Mouse (Mus musculus) heart, embryonic 10.5 days (tissue): Measurements from ENCODE around the gene Olfr547. TPM values are rescaled to one million over a fixed set of nuclear protein-coding genes. Genes with fewer than 3 reads are reported as not detected.

Experiments
- DNase-seq: peaks from one replicate; pipeline ENCODE4 v3.0.0-alpha.2; 2017; ENCODE audit warnings: low spot score
- H3K27ac ChIP-seq: fragments of 300-500 bp; sonication (generic); 2 replicates; pipeline ENCODE4 v1.5.1; 2016; ENCODE audit warnings: mild to moderate bottlenecking
- H3K27me3 ChIP-seq: fragments of 300-500 bp; sonication (generic); 2 replicates; pipeline ENCODE4 v1.6.1; 2016; ENCODE audit warnings: mild to moderate bottlenecking; ENCODE audit not compliant: poor library complexity, insufficient read depth, severe bottlenecking
- H3K36me3 ChIP-seq: fragments of 300-500 bp; sonication (generic); 2 replicates; pipeline ENCODE4 v1.6.1; 2016; ENCODE audit warnings: mild to moderate bottlenecking, moderate library complexity
- H3K4me1 ChIP-seq: fragments of 300-500 bp; sonication (generic); 2 replicates; pipeline ENCODE4 v1.6.1; 2016; ENCODE audit warnings: mild to moderate bottlenecking
- H3K4me3 ChIP-seq: fragments of 300-500 bp; sonication (generic); 2 replicates; pipeline ENCODE4 v1.5.1; 2016; ENCODE audit warnings: mild to moderate bottlenecking, moderate library complexity
- H3K9me3 ChIP-seq: fragments of 300-500 bp; sonication (generic); 2 replicates; pipeline ENCODE4 v1.6.1; 2016; ENCODE audit warnings: mild to moderate bottlenecking, moderate library complexity
- WGBS: fragments of 180-500 bp; shearing (Covaris S2); methylation state at CpG from one replicate; pipeline ENCODE4 v1.1.7; 2016; 5-methylcytosine and 5-hydroxymethylcytosine counted together
- polyA plus RNA-seq: library from polyadenylated mRNA; unstranded; fragments of >200 nt; fragmentation: Nextera tagmentation; extraction: Ambion mirVana; gene quantifications from 2 replicates; pipeline ENCODE4 v1.2.1, GENCODE M21; 2016

The Olfr547 gene
- polyA plus RNA-seq, 1 experiment from 2014 or later: not detected

DNA sequence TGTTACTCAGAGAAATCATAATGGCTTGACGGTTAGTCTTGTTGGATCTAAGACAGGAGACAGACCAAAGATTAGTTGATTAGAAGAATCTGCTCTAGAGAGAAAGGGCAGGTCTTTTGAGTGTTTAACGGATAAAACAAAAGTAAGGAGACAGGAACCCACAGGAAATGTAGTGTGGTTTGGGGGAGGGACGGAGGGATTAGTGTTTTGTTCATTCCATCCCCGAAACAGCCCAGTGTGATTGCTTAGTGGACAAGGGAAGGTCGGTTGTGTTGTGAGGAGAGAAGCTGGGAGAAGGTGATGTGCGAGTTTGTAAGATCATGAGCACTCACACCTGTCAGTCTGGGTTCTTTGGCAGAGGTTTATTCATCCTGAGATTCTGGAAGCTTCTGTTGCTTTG is 41.4 kb downstream of the Olfr547 start:
- no peak for DNase-seq
- Histone ChIP-seq H3K4me3 (no peak overlapping the region), H3K9me3 (no peaks in the 10 kb centered on the region), H3K27me3 (no peaks in the 10 kb centered on the region), H3K27ac (no peak overlapping the region), H3K4me1 (no peaks in the 10 kb centered on the region), H3K36me3 (no peaks in the 10 kb centered on the region)
- WGBS: 61% methylated on average over 6 of the region's 6 CpGs

Other genes starting within 250 kb of the Olfr547 start
- gene Rrm1, start 93.1 kb upstream of the Olfr547 start, polyA plus RNA-seq: 190 and 198 TPM in 2 replicates
- 0.19 and 0.22 TPM in 2 replicates for gene Olfr543, start 53.1 kb upstream of the Olfr547 start, polyA plus RNA-seq
- gene Olfr544, start 46.4 kb upstream of the Olfr547 start, polyA plus RNA-seq: 0.04 TPM in 2 replicates
- gene Olfr545, start 35.2 kb upstream of the Olfr547 start, polyA plus RNA-seq: 0.11 TPM in 1 of 2 replicates, not detected in the other
- gene Olfr548-ps1, start 6.1 kb downstream of the Olfr547 start, polyA plus RNA-seq: not detected in 2 replicates
- gene Olfr549, start 15.1 kb downstream of the Olfr547 start, polyA plus RNA-seq: not detected in 2 replicates
- 0.47 and 0.65 TPM in 2 replicates for gene Trim21, start 30.7 kb downstream of the Olfr547 start, polyA plus RNA-seq
- gene Olfr550, start 36.7 kb downstream of the Olfr547 start, polyA plus RNA-seq: not detected in 2 replicates
- gene Olfr551, start 57.1 kb downstream of the Olfr547 start, polyA plus RNA-seq: not detected in 2 replicates
- gene Olfr552, start 63.0 kb downstream of the Olfr547 start, polyA plus RNA-seq: not detected in 2 replicates
- not detected in 2 replicates for gene Olfr553, start 83.5 kb downstream of the Olfr547 start, polyA plus RNA-seq
- gene Olfr554, start 103.7 kb downstream of the Olfr547 start, polyA plus RNA-seq: not detected in 2 replicates
- not detected in 2 replicates for gene Olfr555, start 124.1 kb downstream of the Olfr547 start, polyA plus RNA-seq
- not detected in 2 replicates for gene Olfr556, start 130.2 kb downstream of the Olfr547 start, polyA plus RNA-seq
- gene Trim68, start 152.6 kb downstream of the Olfr547 start, polyA plus RNA-seq: 14.6 and 16.2 TPM in 2 replicates
- not detected in 2 replicates for gene Olfr557, start 161.2 kb downstream of the Olfr547 start, polyA plus RNA-seq
- not detected in 2 replicates for gene Olfr558, start 167.5 kb downstream of the Olfr547 start, polyA plus RNA-seq
- not detected in 2 replicates for gene Olfr33, start 184.3 kb downstream of the Olfr547 start, polyA plus RNA-seq
- gene Olfr559, start 192.7 kb downstream of the Olfr547 start, polyA plus RNA-seq: not detected in 2 replicates
- gene Olfr560, start 224.6 kb downstream of the Olfr547 start, polyA plus RNA-seq: not detected in 2 replicates
- not detected in 2 replicates for gene Olfr78, start 224.7 kb downstream of the Olfr547 start, polyA plus RNA-seq
- not detected in 2 replicates for gene Olfr561, start 236.5 kb downstream of the Olfr547 start, polyA plus RNA-seq